Mouse (Mus musculus) G1E-ER4 (cell line): ENCODE results near the gene Tanc1. TPM values are rescaled to one million over a fixed set of nuclear protein-coding genes. Genes with fewer than 3 reads are reported as not detected.

Source experiments
- GATA1 ChIP-seq: IDR thresholded peaks from one replicate; pipeline ENCODE4 v1.8.0; 2012; ENCODE audit warnings: low read length, inconsistent platforms
- polyA plus RNA-seq: library from polyadenylated mRNA; stranded (reverse); fragments of >175 nt; gene quantifications from 2 replicates; pipeline ENCODE4 v1.2.3, GENCODE M21; 2012

The Tanc1 gene
- polyA plus RNA-seq = 0.01 TPM in 1 of 2 replicates, not detected in the other

DNA sequence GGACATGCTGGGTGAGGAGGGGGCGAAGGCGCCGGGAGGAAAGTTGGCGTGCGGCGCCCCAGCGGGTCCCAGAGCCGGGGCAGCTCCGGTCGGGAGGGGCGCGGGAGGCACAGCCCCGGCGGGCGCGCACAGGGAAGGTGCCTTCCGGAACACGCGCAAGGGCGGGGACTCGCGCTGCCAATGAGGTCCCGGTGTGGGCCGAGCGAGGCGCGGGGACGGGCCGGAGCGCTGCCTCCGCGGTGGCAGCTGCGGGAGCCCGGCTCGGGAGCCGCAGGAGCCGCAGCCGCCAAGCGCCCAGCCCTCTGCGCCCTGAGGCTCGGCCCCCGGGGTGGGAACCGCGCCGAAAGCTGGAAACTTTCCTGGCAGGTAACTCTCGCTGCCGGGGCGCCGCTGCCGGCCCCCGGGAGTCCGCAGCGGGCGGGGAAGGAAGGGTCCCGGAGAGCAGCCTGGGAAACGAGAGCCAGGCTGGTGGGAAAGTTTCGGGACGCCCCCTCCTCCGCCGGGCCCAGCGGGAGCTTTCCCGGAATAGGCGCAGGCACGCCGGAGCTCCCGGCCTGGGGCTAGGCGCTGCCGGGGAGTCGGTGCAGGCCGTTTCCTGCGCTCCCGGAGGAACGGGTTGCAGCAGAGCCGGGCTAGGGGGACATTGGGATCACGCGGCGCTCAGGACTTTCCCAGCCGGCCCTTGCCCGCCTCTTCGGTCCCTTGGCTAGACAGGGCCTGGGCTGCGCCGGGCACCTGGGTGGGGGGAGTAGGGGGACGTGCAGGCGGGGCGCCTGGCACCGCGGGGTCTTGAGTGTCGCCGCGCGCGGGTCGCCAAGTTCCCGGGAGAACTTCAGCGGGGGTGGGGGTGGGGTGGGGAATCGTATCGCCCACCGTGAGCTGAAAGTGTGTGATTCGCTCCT is at the start of gene Tanc1:
Gene Tanc1, plus strand, starts transcription at position 212 of the 902 bp plus-strand sequence.
- TF ChIP-seq GATA1 = no peak

DNA sequence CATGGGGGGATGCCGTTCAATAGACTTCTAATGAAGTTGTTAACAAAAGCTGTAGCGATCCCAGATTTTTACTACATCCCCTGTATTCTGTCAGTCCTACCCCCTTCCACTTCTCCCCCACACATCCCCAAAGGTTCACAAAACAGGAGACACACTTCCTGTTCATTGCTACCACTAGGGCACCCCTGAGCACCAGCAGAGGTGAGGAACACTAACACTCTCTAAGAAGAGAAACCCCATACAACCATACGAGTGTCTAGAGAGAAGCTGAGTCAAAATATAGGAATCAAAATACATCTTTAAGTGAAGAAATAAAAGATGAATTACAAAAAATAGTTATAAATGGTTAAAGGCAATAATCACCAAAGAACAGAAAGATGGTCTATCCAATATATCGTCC is 49.6 kb upstream of the Tanc1 start:
- no peak for TF ChIP-seq GATA1

DNA sequence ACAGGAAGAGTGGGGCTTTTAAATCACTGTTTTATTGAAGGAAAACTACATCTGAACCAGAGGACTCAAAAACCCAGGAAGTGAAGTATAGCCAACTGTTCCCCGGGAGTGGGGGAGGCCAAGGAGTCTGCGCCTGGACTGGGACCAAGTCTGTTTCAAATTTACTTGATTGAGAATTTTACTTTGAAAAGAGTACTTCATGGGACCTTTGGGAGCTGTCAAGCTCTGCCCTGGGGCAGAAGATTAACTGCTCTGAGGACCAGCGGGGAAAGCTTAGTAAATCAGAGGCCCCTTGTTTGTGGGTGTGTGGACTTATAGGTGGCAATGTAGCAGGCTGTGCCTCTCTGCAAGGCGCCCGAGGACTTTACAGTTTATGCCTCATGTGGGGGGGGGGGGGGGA is 49.1 kb upstream of the Tanc1 start:
- TF ChIP-seq GATA1 = no peak

DNA sequence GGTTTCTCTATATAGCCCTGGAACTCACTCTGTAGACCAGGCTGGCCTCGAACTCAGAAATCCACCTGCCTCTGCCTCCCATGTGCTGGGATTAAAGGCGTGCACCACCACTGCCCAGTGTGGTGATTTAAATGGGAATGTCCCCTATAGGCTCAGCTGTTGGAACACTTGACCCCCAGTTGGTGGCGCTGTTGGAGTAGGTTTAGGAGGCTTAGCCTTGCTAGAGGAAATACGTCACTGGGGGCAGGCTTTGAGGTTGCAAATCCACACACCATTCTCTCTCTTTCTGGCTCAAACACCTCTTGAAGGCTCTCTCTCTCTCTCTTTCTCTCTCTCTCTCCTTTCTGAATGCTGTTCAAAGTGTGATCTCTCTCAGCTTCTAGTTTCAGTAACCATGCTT is 46.9 kb upstream of the Tanc1 start:
- TF ChIP-seq GATA1 = no peak

DNA sequence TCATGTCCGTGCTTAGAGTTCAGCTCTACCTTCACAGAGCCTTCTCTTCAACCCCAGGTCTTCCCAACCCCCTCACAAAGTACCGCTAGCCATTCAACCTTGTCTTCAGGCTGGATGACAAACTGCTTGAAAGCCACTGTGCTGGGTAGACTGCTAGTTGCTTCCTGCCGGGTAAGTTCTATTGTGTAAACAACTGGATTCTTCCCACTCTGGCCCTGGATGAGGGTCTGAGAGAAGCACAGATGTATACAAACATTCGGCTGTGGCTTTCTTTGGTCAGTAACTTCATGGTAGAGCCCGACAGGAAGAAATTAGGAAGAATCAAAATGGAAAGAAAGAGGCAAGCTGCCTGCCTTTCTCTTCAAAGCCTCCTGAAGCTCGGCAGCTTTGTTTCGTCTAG is 30.9 kb upstream of the Tanc1 start:
- no peak for TF ChIP-seq GATA1

DNA sequence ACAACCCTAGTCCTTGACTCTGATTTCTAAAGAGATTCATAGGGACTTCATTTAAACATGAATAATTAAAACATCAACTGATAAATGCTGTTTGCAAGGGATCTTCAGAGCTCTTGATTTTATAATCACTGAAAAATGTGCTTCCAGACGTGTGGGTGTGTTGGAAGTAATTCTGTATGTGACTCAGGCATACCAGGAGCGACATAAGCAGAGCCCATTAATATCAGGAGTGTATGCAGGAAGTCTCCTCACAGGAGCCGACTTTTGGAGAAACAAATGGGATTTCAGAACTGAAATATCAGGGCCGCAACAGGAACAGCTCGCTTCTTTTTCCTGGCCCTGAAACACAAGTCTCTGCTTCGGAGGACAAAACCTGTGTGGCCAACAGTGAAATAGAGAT is 27.9 kb upstream of the Tanc1 start:
- no peak for TF ChIP-seq GATA1

DNA sequence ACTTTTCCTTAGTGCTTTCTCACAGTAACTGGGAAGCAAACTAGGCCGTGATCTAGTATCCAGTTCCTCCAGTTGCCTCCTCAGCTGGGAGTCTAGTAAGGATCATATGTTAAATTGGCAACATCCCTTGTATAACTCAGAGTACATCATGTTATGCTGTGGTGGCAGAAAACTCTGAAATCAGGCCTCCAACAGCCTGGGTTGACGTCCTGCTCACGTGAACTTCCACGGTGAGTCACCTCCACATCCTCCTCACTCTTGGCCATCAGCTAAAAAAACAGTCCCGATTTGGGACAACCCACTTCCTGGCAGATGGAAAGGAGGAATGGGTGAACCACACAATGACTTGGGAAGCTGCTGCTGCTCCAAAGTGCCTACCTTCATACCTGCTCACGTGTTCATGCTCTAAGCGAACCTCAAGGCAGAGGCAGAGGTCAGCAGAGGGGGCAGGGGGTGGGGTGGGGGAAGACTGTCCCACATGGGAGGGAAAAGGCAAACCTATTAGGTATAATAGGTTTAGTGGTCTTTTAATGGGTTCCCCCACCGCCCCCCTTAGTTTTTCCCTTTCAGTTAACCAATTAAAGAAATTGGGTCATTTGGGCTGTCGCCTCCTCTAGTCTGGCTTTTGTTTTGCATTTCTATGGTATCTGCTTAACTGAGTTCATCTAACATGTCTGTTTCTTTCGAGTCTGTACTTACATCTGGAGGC is 24.3 kb upstream of the Tanc1 start:
- no peak for TF ChIP-seq GATA1

DNA sequence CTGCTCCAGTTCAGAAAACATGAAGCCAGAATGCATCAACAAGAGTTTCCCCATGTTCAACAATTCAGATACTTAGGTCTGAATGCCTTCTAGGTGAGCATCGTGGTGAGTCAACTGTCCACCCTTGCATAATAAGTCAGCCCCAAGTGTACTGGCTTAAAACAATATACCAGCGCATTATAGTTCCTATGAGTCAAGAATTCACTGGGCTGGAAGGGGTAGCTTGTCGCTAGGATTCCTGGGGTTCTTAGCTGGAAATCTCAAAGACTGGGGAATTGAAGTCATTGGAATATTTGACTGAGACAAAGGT is 23.8 kb upstream of the Tanc1 start:
- no peak for TF ChIP-seq GATA1

DNA sequence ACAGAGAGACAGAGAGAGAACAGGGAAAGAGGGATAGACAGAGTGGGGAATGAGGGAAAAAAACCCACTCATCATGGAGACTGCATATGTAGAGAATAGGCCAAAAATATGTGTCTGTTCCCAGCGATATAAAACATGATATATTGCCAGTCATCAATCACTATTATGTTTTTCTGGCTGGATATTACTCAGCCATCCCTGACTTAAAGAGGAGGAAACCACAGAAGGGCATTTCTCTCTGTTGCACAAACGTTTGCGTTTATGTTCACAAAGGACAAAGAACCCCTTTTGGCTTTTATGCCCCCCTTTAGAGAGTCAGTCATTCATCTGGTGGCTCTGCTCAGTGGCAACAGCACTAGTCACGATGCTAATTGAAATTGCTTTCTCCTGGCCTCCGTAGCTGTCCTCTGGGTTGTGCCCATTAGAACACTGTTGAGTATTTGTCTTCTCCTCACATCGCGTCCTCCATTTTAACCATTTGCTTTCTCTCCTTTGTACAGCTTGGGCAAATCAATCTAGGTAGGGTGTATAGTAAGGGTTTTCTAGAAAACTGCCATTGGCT is 18.4 kb upstream of the Tanc1 start:
- no peak for TF ChIP-seq GATA1

DNA sequence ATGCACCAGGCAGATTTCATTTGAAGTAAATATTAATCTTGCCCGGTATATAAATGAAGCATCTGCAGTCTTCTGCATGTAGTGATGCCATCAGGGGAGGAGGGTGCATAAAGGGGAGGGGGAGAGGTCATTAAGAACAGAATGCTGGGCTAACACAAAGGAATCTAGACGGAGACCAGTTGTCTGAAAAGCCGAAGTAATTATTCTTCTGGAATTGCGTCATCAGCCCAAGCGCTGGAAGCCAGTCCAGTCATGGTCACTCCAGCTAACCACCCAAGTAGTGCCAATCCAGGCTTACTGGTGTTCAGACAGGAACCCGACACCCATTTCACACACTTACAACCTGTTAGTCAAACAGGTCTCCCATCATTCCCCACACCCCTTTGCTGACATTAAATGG is 17.7 kb upstream of the Tanc1 start:
- TF ChIP-seq GATA1 = no peak

DNA sequence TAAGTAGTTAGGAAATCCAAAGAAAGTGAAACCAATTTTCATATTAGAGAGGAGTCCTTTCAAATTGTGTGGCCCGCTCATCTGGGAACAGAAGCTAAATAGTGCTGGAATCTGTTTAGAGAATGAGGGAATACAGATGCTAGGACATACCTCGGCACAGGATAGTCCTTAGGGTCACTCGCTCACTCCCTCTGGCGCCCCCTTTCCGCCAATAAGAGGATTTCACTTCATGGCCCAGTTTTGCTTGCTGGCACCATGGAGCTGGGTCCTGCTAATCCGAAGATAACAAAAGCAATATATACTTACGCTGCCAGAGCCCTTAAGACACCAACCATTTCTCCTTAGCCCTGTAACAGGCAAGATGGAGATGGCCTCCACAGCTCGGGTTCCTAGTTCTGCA is 15.3 kb upstream of the Tanc1 start:
- no peak for TF ChIP-seq GATA1

DNA sequence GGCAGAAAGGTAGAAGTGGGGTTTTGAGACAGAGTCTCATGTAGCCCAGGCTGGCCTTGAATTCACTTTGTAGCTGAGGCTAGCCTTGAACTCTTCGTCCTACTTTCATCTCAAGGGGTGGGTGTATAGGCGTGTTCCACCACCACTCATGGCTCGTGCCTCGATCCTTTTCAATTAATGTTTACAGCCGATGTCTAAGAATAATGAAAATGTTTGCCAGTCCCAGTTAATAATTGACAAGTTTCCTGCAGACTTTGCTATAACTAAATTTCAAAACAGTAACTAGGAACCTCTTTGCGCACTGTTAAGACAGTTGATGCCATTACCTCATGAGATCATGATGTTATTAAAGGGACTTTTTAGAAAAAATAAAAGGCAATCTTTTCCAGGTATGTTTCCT is 13.6 kb upstream of the Tanc1 start:
- no peak for TF ChIP-seq GATA1

DNA sequence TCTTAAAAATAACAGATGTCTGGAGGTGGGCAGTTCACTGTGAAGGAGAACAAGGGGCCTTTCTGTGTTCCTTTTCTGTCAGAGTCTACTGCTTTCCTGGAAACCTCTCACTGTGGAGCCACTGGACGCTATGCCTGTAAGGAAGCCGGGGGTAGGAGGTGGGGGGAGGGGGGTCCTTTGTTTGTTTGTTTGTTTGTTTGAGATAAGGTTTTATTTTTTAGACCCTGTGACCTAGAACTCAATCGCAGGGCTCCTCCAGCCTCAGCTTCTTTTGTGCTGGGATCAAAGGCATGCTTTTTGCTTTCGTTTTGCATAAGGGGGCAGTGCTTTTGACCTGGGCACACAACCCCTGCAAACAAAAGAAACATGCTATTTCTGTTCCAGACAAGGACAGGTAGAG is 12.9 kb upstream of the Tanc1 start:
- TF ChIP-seq GATA1 = no peak

DNA sequence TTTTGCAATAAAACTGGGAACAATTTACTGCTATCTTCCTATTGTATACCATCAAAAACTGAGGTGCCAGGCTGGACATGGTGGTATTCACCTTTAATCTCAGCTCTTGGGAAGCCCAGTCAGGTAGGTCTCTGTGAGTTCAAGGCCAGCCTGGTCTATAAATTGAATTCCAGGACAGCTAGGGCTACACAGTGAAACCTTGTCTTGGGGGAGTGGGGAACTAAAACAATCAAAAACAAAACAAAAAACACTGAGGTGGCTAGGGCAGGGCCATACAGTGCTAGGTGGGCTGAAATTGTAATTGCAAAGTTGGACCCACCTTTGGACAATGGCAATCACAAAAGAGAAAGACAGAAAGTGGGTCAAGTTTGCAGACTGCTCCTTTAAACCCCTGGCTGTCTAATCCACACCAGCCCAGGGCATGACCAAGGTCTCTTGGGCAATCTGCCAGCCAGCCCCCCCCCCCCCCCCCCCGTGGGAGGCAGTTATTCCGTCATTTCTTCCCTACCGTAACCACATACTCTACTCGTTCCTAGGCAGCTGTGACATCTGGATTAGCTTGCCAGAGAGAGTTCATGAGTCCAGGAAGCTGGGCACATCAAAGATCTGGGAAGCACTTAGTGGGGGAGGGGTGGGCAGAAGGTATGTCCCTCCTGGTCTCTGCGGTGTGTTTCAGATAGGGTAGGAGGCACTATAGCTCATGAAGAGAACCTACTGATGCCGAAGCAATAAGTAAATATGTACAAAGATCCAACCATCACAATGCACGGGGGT is 12.3 kb upstream of the Tanc1 start:
- no peak for TF ChIP-seq GATA1

DNA sequence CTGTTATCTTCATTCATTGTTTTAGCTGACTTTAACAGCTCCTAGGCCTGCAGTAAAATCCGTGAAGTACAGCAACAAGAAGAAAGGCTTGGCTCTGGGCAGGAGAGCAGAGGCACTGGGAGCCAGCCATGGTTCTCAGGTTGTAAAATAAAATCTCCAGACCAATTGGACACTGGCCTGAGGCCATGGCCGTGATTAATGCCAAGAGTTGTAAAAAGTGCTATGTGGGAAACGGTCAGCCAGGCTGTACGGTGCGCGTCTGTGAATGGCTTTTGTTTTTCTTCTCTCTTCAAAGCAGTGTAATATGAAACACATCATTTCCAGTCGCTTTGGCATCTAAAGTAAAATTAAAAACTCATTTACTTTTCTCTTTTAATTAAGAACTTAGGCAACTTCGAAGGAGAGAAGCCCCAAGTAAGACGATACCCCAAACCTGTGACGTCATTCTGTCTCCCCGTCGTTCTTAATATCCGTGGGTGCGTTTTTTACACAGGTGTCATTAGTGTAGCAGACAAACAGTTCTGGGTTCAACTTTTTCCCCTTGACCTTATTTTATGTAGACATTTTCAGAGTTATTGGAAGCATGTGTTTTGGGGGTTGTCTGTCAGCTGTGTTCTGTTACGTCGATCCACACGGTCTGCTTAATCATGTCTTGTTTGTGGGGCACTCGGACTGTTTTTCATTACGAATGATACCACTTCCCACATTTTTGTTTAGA is 11.6 kb upstream of the Tanc1 start:
- no peak for TF ChIP-seq GATA1

DNA sequence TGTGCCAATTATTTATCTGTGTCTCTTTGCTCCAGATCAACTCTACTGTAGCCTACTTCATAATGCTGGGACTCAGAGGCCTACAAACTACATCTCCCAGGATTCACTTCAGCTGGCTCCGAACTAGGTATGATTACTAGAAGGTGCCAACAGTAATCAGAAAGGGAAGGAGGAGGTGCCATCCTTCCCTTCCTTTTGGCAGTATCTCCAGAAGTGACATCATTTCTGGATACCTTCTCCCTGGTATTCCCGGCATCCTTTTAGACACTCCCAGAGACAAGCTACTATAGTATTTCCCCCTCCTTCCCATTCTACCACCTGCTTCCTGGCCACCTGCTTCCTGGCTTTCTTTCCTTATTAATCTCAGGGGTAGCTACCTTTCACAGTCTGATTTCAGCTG is 10.9 kb upstream of the Tanc1 start:
- TF ChIP-seq GATA1 = no peak
